Mouse (Mus musculus) hindbrain, embryonic 16.5 days (tissue): Measurements from ENCODE around the gene Dohh. TPM values are rescaled to one million over a fixed set of nuclear protein-coding genes. Genes with fewer than 3 reads are reported as not detected.

ENCODE experiments used
- ATAC-seq: fragments of 200-750 bp; cut with Nextera tagmentation; 2 replicates; pipeline ENCODE4 v1.8.0; 2017; ENCODE audit warnings: moderate TSS enrichment, moderate library complexity
- H3K27ac ChIP-seq: fragments of 300-500 bp; sonication (generic); 2 replicates; pipeline ENCODE4 v1.5.1; 2014; ENCODE audit warnings: low read depth, mild to moderate bottlenecking, control low read depth, low read length, moderate library complexity
- H3K27me3 ChIP-seq: fragments of 300-500 bp; sonication (generic); replicated peaks from 2 replicates; pipeline ENCODE4 v1.6.1; 2014; ENCODE audit warnings: low read length; ENCODE audit not compliant: control insufficient read depth, insufficient read depth
- H3K36me3 ChIP-seq: fragments of 300-500 bp; sonication (generic); 2 replicates; pipeline ENCODE4 v1.6.1; 2014; ENCODE audit warnings: mild to moderate bottlenecking, low read length, moderate library complexity, mixed read lengths; ENCODE audit not compliant: control insufficient read depth, insufficient read depth
- H3K4me1 ChIP-seq: fragments of 300-500 bp; sonication (generic); 2 replicates; pipeline ENCODE4 v1.6.1; 2014; ENCODE audit warnings: low read depth, low read length; ENCODE audit not compliant: control insufficient read depth, insufficient read depth
- H3K4me2 ChIP-seq: fragments of 300-500 bp; sonication (generic); 2 replicates; pipeline ENCODE4 v1.6.1; 2014; ENCODE audit warnings: mild to moderate bottlenecking, low read length, control low read depth, moderate library complexity
- H3K4me3 ChIP-seq: fragments of 300-500 bp; sonication (generic); 2 replicates; pipeline ENCODE4 v1.5.1; 2014; ENCODE audit warnings: mild to moderate bottlenecking, low read length, control low read depth, moderate library complexity
- H3K9ac ChIP-seq: fragments of 300-500 bp; sonication (generic); 2 replicates; pipeline ENCODE4 v1.6.1; 2014; ENCODE audit warnings: low read depth, mild to moderate bottlenecking, control low read depth, low read length, moderate library complexity
- H3K9me3 ChIP-seq: fragments of 300-500 bp; sonication (generic); 2 replicates; pipeline ENCODE4 v1.6.1; 2014; ENCODE audit warnings: mild to moderate bottlenecking, low read length, moderate library complexity; ENCODE audit not compliant: control insufficient read depth
- WGBS: fragments of 180-500 bp; shearing (Covaris S2); extraction: QIAGEN DNeasy Blood & Tissue Kit; methylation state at CpG from one replicate; pipeline ENCODE4 v1.1.7; 2014; 5-methylcytosine and 5-hydroxymethylcytosine counted together
- polyA plus RNA-seq: library from polyadenylated mRNA; unstranded; fragments of >200 nt; fragmentation: Nextera tagmentation; extraction: Ambion mirVana; gene quantifications from 2 replicates; pipeline ENCODE4 v1.2.1, GENCODE M21; 2015

The Dohh gene
- polyA plus RNA-seq, 1 experiment from 2014 or later: 108 TPM

- peak overlapping the region; percentile 15; the same call in 1 of the 2 replicates for H3K4me2 ChIP-seq
- H3K9ac ChIP-seq: peak overlapping the region; percentile 43; the same call in 1 of the 2 replicates
- no peaks in the 10 kb centered on the region for H3K9me3 ChIP-seq
- H3K27me3 ChIP-seq: peaks cover 3% of the 10 kb centered on the region; the same call in 1 of the 2 replicates
- 37% methylated on average over 18 of the region's 18 CpGs for WGBS
- peak overlapping the region; percentile 81 for H3K27ac ChIP-seq
- peak; percentile 18; the same call in 1 of the 2 replicates for ATAC-seq
- no peak overlapping the region for H3K4me3 ChIP-seq
- peaks cover 4% of the 10 kb centered on the region for H3K36me3 ChIP-seq
- H3K4me1 ChIP-seq: peaks cover 54% of the 10 kb centered on the region
Observed at GRCm38 (mm10) chr10:81411471-81412400, 27.5 kb downstream of the Dohh start.

- Histone ChIP-seq H3K27ac (peak overlapping the region; percentile 81; the same call in 1 of the 2 replicates), H3K27me3 (peaks cover 3% of the 10 kb centered on the region; the same call in 1 of the 2 replicates), H3K9ac (no peak overlapping the region), H3K9me3 (no peaks in the 10 kb centered on the region), H3K4me1 (peaks cover 55% of the 10 kb centered on the region), H3K4me3 (no peak overlapping the region), H3K36me3 (no peaks in the 10 kb centered on the region; the same call in 1 of the 2 replicates), H3K4me2 (no peak overlapping the region)
- 74% methylated on average over 16 of the region's 16 CpGs for WGBS
- ATAC-seq: no peak
Observed at GRCm38 (mm10) chr10:81412586-81413309, 28.5 kb downstream of the Dohh start.

- Histone ChIP-seq H3K9me3 (no peaks in the 10 kb centered on the region), H3K4me3 (no peak overlapping the region), H3K27me3 (peaks cover 3% of the 10 kb centered on the region; the same call in 1 of the 2 replicates), H3K9ac (peak overlapping the region; percentile 31), H3K36me3 (no peaks in the 10 kb centered on the region), H3K4me1 (peaks cover 57% of the 10 kb centered on the region), H3K27ac (peak overlapping the region; percentile 23; the same call in 1 of the 2 replicates), H3K4me2 (peak overlapping the region; percentile 34)
- 30% methylated on average over 26 of the region's 26 CpGs for WGBS
- no peak for ATAC-seq
Observed at GRCm38 (mm10) chr10:81413310-81414261, 29.4 kb downstream of the Dohh start.

- no peak for ATAC-seq
- no peaks in the 10 kb centered on the region for H3K9me3 ChIP-seq
- H3K27me3 ChIP-seq: no peaks in the 10 kb centered on the region
- H3K9ac ChIP-seq: no peak overlapping the region
- no peak overlapping the region for H3K27ac ChIP-seq
- H3K4me2 ChIP-seq: no peak overlapping the region
- no peaks in the 10 kb centered on the region for H3K36me3 ChIP-seq
- no peak overlapping the region for H3K4me3 ChIP-seq
- H3K4me1 ChIP-seq: peaks cover 60% of the 10 kb centered on the region
Observed at GRCm38 (mm10) chr10:81414682-81415081, 30.5 kb downstream of the Dohh start.

- no peaks in the 10 kb centered on the region for H3K27me3 ChIP-seq
- no peaks in the 10 kb centered on the region for H3K9me3 ChIP-seq
- no peak overlapping the region for H3K4me3 ChIP-seq
- WGBS: 82% methylated on average over 5 of the region's 5 CpGs
- no peak overlapping the region for H3K4me2 ChIP-seq
- H3K27ac ChIP-seq: no peak overlapping the region
- 0 out of 2 replicates have a peak, but pooled peaks cover 3% of the 10 kb centered on the region for H3K36me3 ChIP-seq
- peaks cover 60% of the 10 kb centered on the region for H3K4me1 ChIP-seq
- ATAC-seq: no peak
- H3K9ac ChIP-seq: no peak overlapping the region
Observed at GRCm38 (mm10) chr10:81415146-81415545, 30.9 kb downstream of the Dohh start.

GRCm38 (mm10) chr10:81415549-81416310, 31.5 kb downstream of the Dohh start:
- peaks cover 59% of the 10 kb centered on the region for H3K4me1 ChIP-seq
- no peak for ATAC-seq
- 0 out of 2 replicates have a peak, but pooled peaks cover 4% of the 10 kb centered on the region for H3K36me3 ChIP-seq
- WGBS: 65% methylated on average over 17 of the region's 17 CpGs
- H3K4me2 ChIP-seq: no peak overlapping the region
- no peaks in the 10 kb centered on the region for H3K9me3 ChIP-seq
- no peaks in the 10 kb centered on the region for H3K27me3 ChIP-seq
- peak overlapping the region; percentile 20 for H3K27ac ChIP-seq
- 0 out of 2 replicates have a peak overlapping the region, but pooled peaks have one; percentile 28 for H3K9ac ChIP-seq
- no peak overlapping the region for H3K4me3 ChIP-seq

- 3% methylated on average over 24 of the region's 26 CpGs for WGBS
- H3K36me3 ChIP-seq: 0 out of 2 replicates have a peak, but pooled peaks cover 4% of the 10 kb centered on the region
- peaks cover 49% of the 10 kb centered on the region for H3K4me1 ChIP-seq
- peak overlapping the region; percentile 63 for H3K9ac ChIP-seq
- H3K4me3 ChIP-seq: peak overlapping the region; percentile 29
- H3K9me3 ChIP-seq: no peaks in the 10 kb centered on the region
- peak overlapping the region; percentile 73 for H3K27ac ChIP-seq
- H3K27me3 ChIP-seq: no peaks in the 10 kb centered on the region
- ATAC-seq: peak; percentile 83
- H3K4me2 ChIP-seq: peak overlapping the region; percentile 55
Observed at GRCm38 (mm10) chr10:81416581-81417226, 32.5 kb downstream of the Dohh start.
